Mouse (Mus musculus) megakaryocyte, adult 5-6 weeks (primary cell): ENCODE data around the gene Dgkz. TPM values are rescaled to one million over a fixed set of nuclear protein-coding genes. Genes with fewer than 3 reads are reported as not detected.

Source experiments
- ATAC-seq: 2 replicates; pipeline ENCODE4 v1.8.0; 2016; ENCODE audit warnings: mild to moderate bottlenecking, inconsistent platforms; ENCODE audit not compliant: poor library complexity, severe bottlenecking
- total RNA-seq, 2 experiments: library from RNA; stranded (forward) in 1 of 2; stranded (reverse) in 1 of 2; fragments of 153-499, 151-499 nt in 1 of 2; fragments of 221-1000, 200-1000 nt in 1 of 2; gene quantifications; 2 replicates each; pipeline versions ENCODE4 v1.2.3 to v1.2.4; 2015 to 2017

Dgkz gene
- total RNA-seq, 2 experiments from 2014 or later, result 66.4 to 114 TPM

GRCm38 (mm10) chr2:91944170-91944950 lies 31.3 kb downstream of the Dgkz start:
- ATAC-seq, result peak; percentile 60

GRCm38 (mm10) chr2:91942356-91942755 lies 33.3 kb downstream of the Dgkz start:
- peak; percentile 52; the same call in 1 of the 2 replicates for ATAC-seq

GRCm38 (mm10) chr2:91939303-91939935 lies 36.2 kb downstream of the Dgkz start:
- no peak for ATAC-seq

GRCm38 (mm10) chr2:91936154-91936553 lies 39.5 kb downstream of the Dgkz start:
- no peak for ATAC-seq

GRCm38 (mm10) chr2:91934826-91935525 lies 40.7 kb downstream of the Dgkz start:
- ATAC-seq, result no peak

- peak; percentile 46 for ATAC-seq
Measured at GRCm38 (mm10) chr2:91934016-91934415, 41.6 kb downstream of the Dgkz start.

- ATAC-seq, result no peak
Measured at GRCm38 (mm10) chr2:91933471-91933870, 42.2 kb downstream of the Dgkz start.

GRCm38 (mm10) chr2:91932737-91933350 lies 42.8 kb downstream of the Dgkz start:
- no peak for ATAC-seq

GRCm38 (mm10) chr2:91932160-91932711 lies 43.4 kb downstream of the Dgkz start, which contains the start of gene Mdk:
Mdk (minus strand) TSS chr2:91932297.
- ATAC-seq, result no peak

GRCm38 (mm10) chr2:91931328-91932159 lies 44.1 kb downstream of the Dgkz start:
- no peak for ATAC-seq

- ATAC-seq, result no peak
Measured at GRCm38 (mm10) chr2:91930761-91931291, 44.8 kb downstream of the Dgkz start.

GRCm38 (mm10) chr2:91929936-91930335 lies 45.7 kb downstream of the Dgkz start:
- ATAC-seq, result 0 out of 2 replicates have a peak, but pooled peaks have one; percentile 25

- no peak for ATAC-seq
Measured at GRCm38 (mm10) chr2:91929455-91929854, 46.2 kb downstream of the Dgkz start.

GRCm38 (mm10) chr2:91928534-91929350 lies 46.9 kb downstream of the Dgkz start:
- ATAC-seq, result no peak

- peak; percentile 68 for ATAC-seq
Measured at GRCm38 (mm10) chr2:91927826-91928533, 47.7 kb downstream of the Dgkz start.

GRCm38 (mm10) chr2:91926949-91927348 lies 48.7 kb downstream of the Dgkz start, which contains the start of gene Chrm4:
Chrm4 (plus strand) TSS chr2:91927249.
- no peak for ATAC-seq

GRCm38 (mm10) chr2:91925442-91925841 lies 50.2 kb downstream of the Dgkz start:
- ATAC-seq, result no peak

GRCm38 (mm10) chr2:91924726-91925125 lies 50.9 kb downstream of the Dgkz start:
- ATAC-seq, result no peak
